Mouse (Mus musculus) midbrain, embryonic 14.5 days (tissue): ENCODE results near the gene Dph2. TPM values are rescaled to one million over a fixed set of nuclear protein-coding genes. Genes with fewer than 3 reads are reported as not detected.

Experiments used
- polyA plus RNA-seq: library from polyadenylated mRNA; unstranded; fragments of >200 nt; fragmentation: Nextera tagmentation; extraction: Ambion mirVana; gene quantifications from 2 replicates; pipeline ENCODE4 v1.2.1, GENCODE M21; 2014

Dph2 gene
- polyA plus RNA-seq, 1 experiment from 2014 or later, result 20.6 TPM

Other genes starting within 250 kb of the Dph2 start
- gene Dmap1, start 209.8 kb downstream of the Dph2 start, polyA plus RNA-seq, result 86.6 and 91.5 TPM in 2 replicates
- gene Gm12845, start 167.6 kb downstream of the Dph2 start, polyA plus RNA-seq, result not detected in 2 replicates
- not detected in 2 replicates for gene Klf17, start 126.4 kb downstream of the Dph2 start, polyA plus RNA-seq
- gene Slc6a9, start 57.5 kb downstream of the Dph2 start, polyA plus RNA-seq, result 18.4 and 26.4 TPM in 2 replicates
- gene Ccdc24, start 19.5 kb downstream of the Dph2 start, polyA plus RNA-seq, result 3.0 TPM in 2 replicates
- 78.1 and 94.2 TPM in 2 replicates for gene B4galt2, start 8.5 kb downstream of the Dph2 start, polyA plus RNA-seq
- gene Atp6v0b, start 4.7 kb downstream of the Dph2 start, polyA plus RNA-seq, result 528 and 640 TPM in 2 replicates
- 56.0 and 62.7 TPM in 2 replicates for gene Ipo13, start 23.0 kb upstream of the Dph2 start, polyA plus RNA-seq
- 0.50 and 0.66 TPM in 2 replicates for gene Artn, start 37.7 kb upstream of the Dph2 start, polyA plus RNA-seq
- gene St3gal3, start 242.9 kb upstream of the Dph2 start, polyA plus RNA-seq, result 9.3 and 20.1 TPM in 2 replicates